Mouse (Mus musculus) stomach, postnatal 0 days (tissue): ENCODE results near the gene Rabep2. TPM values are rescaled to one million over a fixed set of nuclear protein-coding genes. Genes with fewer than 3 reads are reported as not detected.

ENCODE experiments used
- ATAC-seq: fragments of 200-750 bp; cut with Nextera tagmentation; 2 replicates; pipeline ENCODE4 v1.8.0; 2017; ENCODE audit not compliant: low FRiP score, low TSS enrichment
- DNase-seq: peaks from one replicate; pipeline ENCODE4 v3.0.0-alpha.2; 2016; ENCODE audit warnings: low spot score
- H3K27ac ChIP-seq: fragments of 300-500 bp; sonication (generic); replicated peaks from 2 replicates; pipeline ENCODE4 v1.5.1; 2014; ENCODE audit warnings: mild to moderate bottlenecking, control low read depth
- H3K27me3 ChIP-seq: fragments of 300-500 bp; sonication (generic); 2 replicates; pipeline ENCODE4 v1.6.1; 2014; ENCODE audit warnings: low read length; ENCODE audit not compliant: control insufficient read depth, insufficient read depth
- H3K36me3 ChIP-seq: fragments of 300-500 bp; sonication (generic); 2 replicates; pipeline ENCODE4 v1.6.1; 2014; ENCODE audit warnings: low read length, mixed read lengths; ENCODE audit not compliant: control insufficient read depth, insufficient read depth
- H3K4me1 ChIP-seq: fragments of 300-500 bp; sonication (generic); replicated peaks from 2 replicates; pipeline ENCODE4 v1.6.1; 2014; ENCODE audit warnings: antibody characterized with exemption; ENCODE audit not compliant: control insufficient read depth, insufficient read depth
- H3K4me2 ChIP-seq: fragments of 300-500 bp; sonication (generic); replicated peaks from 2 replicates; pipeline ENCODE4 v1.6.1; 2014; ENCODE audit warnings: low read depth, mild to moderate bottlenecking, control low read depth, moderate library complexity
- H3K4me3 ChIP-seq: fragments of 300-500 bp; sonication (generic); 2 replicates; pipeline ENCODE4 v1.5.1; 2014; ENCODE audit warnings: low read depth, low read length, control low read depth
- H3K9ac ChIP-seq: fragments of 300-500 bp; sonication (generic); 2 replicates; pipeline ENCODE4 v1.6.1; 2014; ENCODE audit warnings: mild to moderate bottlenecking, low read length, control low read depth, mixed read lengths
- H3K9me3 ChIP-seq: fragments of 300-500 bp; sonication (generic); 2 replicates; pipeline ENCODE4 v1.6.1; 2016; ENCODE audit warnings: low read length; ENCODE audit not compliant: control insufficient read depth
- CTCF ChIP-seq: IDR thresholded peaks from 2 replicates; pipeline ENCODE4 v1.5.1; 2016; ENCODE audit warnings: antibody characterized with exemption, low read depth, mild to moderate bottlenecking, moderate library complexity
- EP300 ChIP-seq: optimal IDR thresholded peaks from 2 replicates; pipeline ENCODE3; 2016; ENCODE audit warnings: antibody characterized with exemption
- WGBS: fragments of 180-500 bp; shearing (Covaris S2); extraction: QIAGEN DNeasy Blood & Tissue Kit; methylation state at CpG from one replicate; pipeline ENCODE4 v1.1.7; 2014; 5-methylcytosine and 5-hydroxymethylcytosine counted together
- polyA plus RNA-seq: library from polyadenylated mRNA; unstranded; fragments of >200 nt; fragmentation: Nextera tagmentation; extraction: Ambion mirVana; gene quantifications from 2 replicates; pipeline ENCODE4 v1.2.1, GENCODE M21; 2015

The Rabep2 gene
- polyA plus RNA-seq, 1 experiment from 2014 or later: 19.4 TPM

- Histone ChIP-seq H3K36me3 (no peaks in the 10 kb centered on the region), H3K27ac (no peak within 1 kb of the TSS), H3K9me3 (no peaks in the 10 kb centered on the region), H3K4me3 (no peak within 1 kb of the TSS), H3K4me2 (no peak within 1 kb of the TSS), H3K9ac (no peak within 1 kb of the TSS), H3K4me1 (no peaks in the 10 kb centered on the region), H3K27me3 (no peaks in the 10 kb centered on the region)
- no peak for DNase-seq
- WGBS: 89% methylated on average over 6 of the region's 6 CpGs
- TF ChIP-seq CTCF (no peak), EP300 (no peak)
- no peak for ATAC-seq
Observed at GRCm38 (mm10) chr7:126414725-126415124, 13.8 kb upstream of the Rabep2 start, which contains the start of gene Cd19. Gene Cd19 (minus strand): TSS chr7:126414889.

- no peaks in the 10 kb centered on the region for H3K9me3 ChIP-seq
- no peak for TF ChIP-seq EP300
- no peak for TF ChIP-seq CTCF
- H3K4me3 ChIP-seq: no peak overlapping the region
- H3K4me2 ChIP-seq: no peak overlapping the region
- ATAC-seq: no peak
- no peaks in the 10 kb centered on the region for H3K4me1 ChIP-seq
- 67% methylated on average over 2 of the region's 2 CpGs for WGBS
- H3K27me3 ChIP-seq: no peaks in the 10 kb centered on the region
- no peaks in the 10 kb centered on the region for H3K36me3 ChIP-seq
- no peak for DNase-seq
- H3K27ac ChIP-seq: no peak overlapping the region
- H3K9ac ChIP-seq: no peak overlapping the region
Observed at GRCm38 (mm10) chr7:126416615-126417014, 11.9 kb upstream of the Rabep2 start.

GRCm38 (mm10) chr7:126417045-126417444 is 11.5 kb upstream of the Rabep2 start:
- 59% methylated on average over 8 of the region's 8 CpGs for WGBS

GRCm38 (mm10) chr7:126417606-126418005 is 11.0 kb upstream of the Rabep2 start:
- TF ChIP-seq CTCF (no peak), EP300 (no peak)
- WGBS: 97% methylated on average over 4 of the region's 4 CpGs
- no peak overlapping the region for H3K4me2 ChIP-seq
- no peaks in the 10 kb centered on the region for H3K4me1 ChIP-seq
- H3K9ac ChIP-seq: no peak overlapping the region
- no peaks in the 10 kb centered on the region for H3K9me3 ChIP-seq
- H3K4me3 ChIP-seq: no peak overlapping the region
- no peaks in the 10 kb centered on the region for H3K36me3 ChIP-seq
- H3K27ac ChIP-seq: no peak overlapping the region
- ATAC-seq: no peak
- no peaks in the 10 kb centered on the region for H3K27me3 ChIP-seq
- no peak for DNase-seq

More at GRCm38 (mm10) chr7:126417045-126417444, 11.5 kb upstream of the Rabep2 start:
- Histone ChIP-seq H3K36me3 (no peaks in the 10 kb centered on the region), H3K9me3 (no peaks in the 10 kb centered on the region), H3K9ac (no peak overlapping the region), H3K4me1 (no peaks in the 10 kb centered on the region), H3K4me2 (no peak overlapping the region), H3K27me3 (no peaks in the 10 kb centered on the region), H3K4me3 (no peak overlapping the region), H3K27ac (no peak overlapping the region)
- DNase-seq (no peak), ATAC-seq (no peak)
- TF ChIP-seq CTCF (no peak), EP300 (no peak)

- ATAC-seq: no peak
- H3K27me3 ChIP-seq: no peaks in the 10 kb centered on the region
- WGBS: 35% methylated on average over 3 of the region's 3 CpGs
- no peaks in the 10 kb centered on the region for H3K9me3 ChIP-seq
- H3K4me1 ChIP-seq: no peaks in the 10 kb centered on the region
- H3K9ac ChIP-seq: no peak overlapping the region
- no peak overlapping the region for H3K4me3 ChIP-seq
- no peak for TF ChIP-seq EP300
- TF ChIP-seq CTCF: no peak
- DNase-seq: no peak
- no peak overlapping the region for H3K27ac ChIP-seq
- H3K4me2 ChIP-seq: no peak overlapping the region
- H3K36me3 ChIP-seq: no peaks in the 10 kb centered on the region
Observed at GRCm38 (mm10) chr7:126418496-126418895, 10.1 kb upstream of the Rabep2 start.

GRCm38 (mm10) chr7:126421756-126422155 is 6.8 kb upstream of the Rabep2 start:
- WGBS: 80% methylated on average over 5 of the region's 5 CpGs
- Histone ChIP-seq H3K4me3 (no peak overlapping the region), H3K9me3 (no peaks in the 10 kb centered on the region), H3K4me1 (no peaks in the 10 kb centered on the region), H3K36me3 (no peaks in the 10 kb centered on the region), H3K27ac (no peak overlapping the region), H3K27me3 (no peaks in the 10 kb centered on the region), H3K4me2 (no peak overlapping the region), H3K9ac (no peak overlapping the region)
- ATAC-seq (no peak), DNase-seq (no peak)
- TF ChIP-seq CTCF (no peak), EP300 (no peak)
